Mouse (Mus musculus): Measurements from ENCODE around the gene Elmo1. TPM values are rescaled to one million over a fixed set of nuclear protein-coding genes. Genes with fewer than 3 reads are reported as not detected.
"Not testable (repeated sequence)": the region's sequence is repeated elsewhere in the genome, so short reads cannot be mapped to it uniquely, and the experiment has no call there.

Elmo1 gene
- polyA plus RNA-seq, 1 experiment from 2014 or later, result 21.4 TPM

DNA sequence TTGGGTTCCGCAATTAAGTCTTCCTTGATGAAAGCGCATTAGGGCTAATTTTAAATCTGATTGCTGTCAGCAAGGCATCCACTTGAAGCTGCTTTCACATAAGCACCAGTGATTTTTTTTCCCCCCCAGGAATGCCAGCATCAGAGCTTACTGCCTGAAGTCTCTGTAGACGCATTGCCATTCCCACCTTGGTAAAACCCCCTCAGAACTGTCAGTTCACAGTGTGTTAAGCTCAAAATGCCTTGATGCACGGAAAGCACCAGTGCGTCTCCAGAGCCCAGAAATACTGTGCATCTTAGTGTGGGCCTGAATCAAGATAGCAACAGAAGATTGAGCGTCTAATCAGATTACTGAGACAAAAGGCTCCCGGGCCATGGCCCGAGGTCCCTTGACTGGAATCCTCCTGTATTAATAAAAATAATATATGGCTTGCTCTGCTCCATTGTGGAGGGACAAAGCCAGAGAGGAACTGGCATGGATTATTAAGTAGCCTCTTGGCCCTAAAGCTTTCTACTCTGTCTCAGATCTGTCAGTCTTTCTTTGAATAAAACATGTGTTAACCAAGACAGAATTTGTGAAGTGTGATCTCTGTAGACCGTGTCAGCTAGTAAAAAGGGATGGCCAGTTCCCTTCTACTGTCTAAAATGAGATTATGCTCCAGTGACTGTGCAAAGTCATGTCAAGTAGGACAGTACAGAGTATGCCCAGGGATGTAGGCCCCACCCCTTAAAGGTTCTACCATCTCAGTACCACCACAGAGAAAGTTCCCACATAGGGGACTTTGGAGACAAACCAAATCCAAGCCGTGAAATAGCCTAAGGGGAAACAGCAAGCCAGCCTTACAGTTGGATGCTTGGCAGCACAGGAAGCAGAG, 525.4 kb downstream of the Elmo1 start:
- Histone ChIP-seq H3K36me3 (ENCODE audit: control insufficient read depth, insufficient read depth, low read length) (no peaks in the 10 kb centered on the region), H3K4me2 (ENCODE audit: low read depth, low read length) (no peak overlapping the region), H3K27me3 (replicated peaks; ENCODE audit: control insufficient read depth, insufficient read depth, low read length) (no peaks in the 10 kb centered on the region), H3K4me1 (ENCODE audit: control insufficient read depth, insufficient read depth, low read length) (no peaks in the 10 kb centered on the region), H3K9ac (ENCODE audit: low read depth, low read length) (no peak overlapping the region), H3K4me3 (ENCODE audit: low read depth, low read length) (no peak overlapping the region), H3K9me3 (ENCODE audit: control insufficient read depth, low read length) (no peaks in the 10 kb centered on the region), H3K27ac (replicated peaks; ENCODE audit: low read depth, low read length) (no peak overlapping the region)
- DNase-seq (ENCODE audit: low spot score), result no peak
- WGBS, result 69% methylated on average over 10 of the region's 10 CpGs
- ATAC-seq (ENCODE audit: low read depth), result no peak

- H3K27me3 ChIP-seq (replicated peaks; ENCODE audit: control insufficient read depth, insufficient read depth, low read length), result no peaks in the 10 kb centered on the region
- no peaks in the 10 kb centered on the region for H3K9me3 ChIP-seq (ENCODE audit: control insufficient read depth, low read length)
- 88% methylated on average over 5 of the region's 5 CpGs for WGBS
- no peak overlapping the region for H3K9ac ChIP-seq (ENCODE audit: low read depth, low read length)
- no peak overlapping the region for H3K27ac ChIP-seq (replicated peaks; ENCODE audit: low read depth, low read length)
- ATAC-seq (ENCODE audit: low read depth) (no peak), DNase-seq (ENCODE audit: low spot score) (no peak)
- H3K4me2 ChIP-seq (ENCODE audit: low read depth, low read length), result no peak overlapping the region
- H3K36me3 ChIP-seq (ENCODE audit: control insufficient read depth, insufficient read depth, low read length), result no peaks in the 10 kb centered on the region
- no peaks in the 10 kb centered on the region for H3K4me1 ChIP-seq (ENCODE audit: control insufficient read depth, insufficient read depth, low read length)
- no peak overlapping the region for H3K4me3 ChIP-seq (ENCODE audit: low read depth, low read length)
Measured at GRCm38 (mm10) chr13:20619946-20620345, 529.5 kb downstream of the Elmo1 start.

DNA sequence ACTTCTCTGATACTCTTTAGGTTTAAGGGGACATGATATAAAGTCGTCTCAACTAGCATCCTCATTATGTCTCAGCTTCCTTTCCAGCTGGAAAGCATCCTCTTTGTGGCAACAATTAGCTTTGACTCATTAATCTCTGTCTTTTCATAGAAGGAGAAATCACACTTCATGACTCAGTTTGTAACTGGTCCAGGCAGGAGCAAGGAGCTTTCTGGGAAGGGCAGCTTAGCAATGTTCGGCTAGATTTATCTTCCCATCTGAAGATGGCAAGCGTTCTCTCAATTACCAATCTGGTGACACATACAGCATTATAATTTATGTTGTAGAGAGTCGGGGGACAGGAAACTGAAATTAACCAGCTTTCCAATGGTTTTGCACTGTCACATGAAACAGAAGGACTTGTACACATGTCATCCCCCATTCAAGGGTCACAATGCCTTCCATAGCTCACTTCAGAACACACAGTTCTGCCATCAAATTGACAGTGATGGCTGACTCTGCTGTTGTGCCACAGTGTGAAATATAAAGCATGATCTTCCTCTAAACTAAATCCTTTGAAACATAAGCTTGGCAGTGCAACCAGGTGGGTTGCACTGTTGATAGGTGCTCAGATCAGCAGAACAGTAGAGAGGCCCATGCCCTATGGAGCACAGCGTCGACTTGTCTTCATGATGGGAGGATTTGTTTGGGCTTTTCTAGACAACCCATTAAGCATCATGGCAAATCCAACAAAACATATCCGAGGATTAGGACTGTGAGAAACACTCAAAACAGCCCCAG, 532.9 kb downstream of the Elmo1 start:
- Histone ChIP-seq H3K27ac (replicated peaks; ENCODE audit: low read depth, low read length) (no peak overlapping the region), H3K4me2 (ENCODE audit: low read depth, low read length) (no peak overlapping the region), H3K4me3 (ENCODE audit: low read depth, low read length) (no peak overlapping the region), H3K4me1 (ENCODE audit: control insufficient read depth, insufficient read depth, low read length) (no peaks in the 10 kb centered on the region), H3K9ac (ENCODE audit: low read depth, low read length) (no peak overlapping the region), H3K36me3 (ENCODE audit: control insufficient read depth, insufficient read depth, low read length) (no peaks in the 10 kb centered on the region), H3K9me3 (ENCODE audit: control insufficient read depth, low read length) (peaks cover 5% of the 10 kb centered on the region; the same call in 1 of the 2 replicates), H3K27me3 (replicated peaks; ENCODE audit: control insufficient read depth, insufficient read depth, low read length) (no peaks in the 10 kb centered on the region)
- DNase-seq (ENCODE audit: low spot score) (no peak), ATAC-seq (ENCODE audit: low read depth) (no peak)
- WGBS, result 80% methylated on average over 7 of the region's 7 CpGs

GRCm38 (mm10) chr13:20627796-20628195, 537.4 kb downstream of the Elmo1 start:
- no peak for DNase-seq (ENCODE audit: low spot score)
- H3K27ac ChIP-seq (replicated peaks; ENCODE audit: low read depth, low read length), result no peak overlapping the region
- no peaks in the 10 kb centered on the region for H3K36me3 ChIP-seq (ENCODE audit: control insufficient read depth, insufficient read depth, low read length)
- H3K4me1 ChIP-seq (ENCODE audit: control insufficient read depth, insufficient read depth, low read length), result no peaks in the 10 kb centered on the region
- H3K27me3 ChIP-seq (replicated peaks; ENCODE audit: control insufficient read depth, insufficient read depth, low read length), result no peaks in the 10 kb centered on the region
- peaks cover 5% of the 10 kb centered on the region; the same call in 1 of the 2 replicates for H3K9me3 ChIP-seq (ENCODE audit: control insufficient read depth, low read length)
- H3K4me2 ChIP-seq (ENCODE audit: low read depth, low read length), result no peak overlapping the region
- H3K4me3 ChIP-seq (ENCODE audit: low read depth, low read length), result no peak overlapping the region
- no peak for ATAC-seq (ENCODE audit: low read depth)
- no peak overlapping the region for H3K9ac ChIP-seq (ENCODE audit: low read depth, low read length)
- WGBS, result 85% methylated on average over 6 of the region's 6 CpGs

GRCm38 (mm10) chr13:20632477-20632876, 542.1 kb downstream of the Elmo1 start:
- WGBS, result 79% methylated on average over 5 of the region's 5 CpGs
- Histone ChIP-seq H3K9me3 (ENCODE audit: control insufficient read depth, low read length) (no peaks in the 10 kb centered on the region), H3K4me3 (ENCODE audit: low read depth, low read length) (no peak overlapping the region), H3K9ac (ENCODE audit: low read depth, low read length) (no peak overlapping the region), H3K27me3 (replicated peaks; ENCODE audit: control insufficient read depth, insufficient read depth, low read length) (no peaks in the 10 kb centered on the region), H3K36me3 (ENCODE audit: control insufficient read depth, insufficient read depth, low read length) (no peaks in the 10 kb centered on the region), H3K4me2 (ENCODE audit: low read depth, low read length) (no peak overlapping the region), H3K4me1 (ENCODE audit: control insufficient read depth, insufficient read depth, low read length) (no peaks in the 10 kb centered on the region), H3K27ac (replicated peaks; ENCODE audit: low read depth, low read length) (no peak overlapping the region)
- DNase-seq (ENCODE audit: low spot score) (no peak), ATAC-seq (ENCODE audit: low read depth) (no peak)

GRCm38 (mm10) chr13:20634679-20635078, 544.3 kb downstream of the Elmo1 start:
- peak; percentile 14 for DNase-seq (ENCODE audit: low spot score)
- not testable (repeated sequence) for H3K4me3 ChIP-seq (ENCODE audit: low read depth, low read length); H3K9ac ChIP-seq (ENCODE audit: low read depth, low read length); H3K36me3 ChIP-seq (ENCODE audit: control insufficient read depth, insufficient read depth, low read length); H3K4me2 ChIP-seq (ENCODE audit: low read depth, low read length); H3K27ac ChIP-seq (replicated peaks; ENCODE audit: low read depth, low read length); H3K27me3 ChIP-seq (replicated peaks; ENCODE audit: control insufficient read depth, insufficient read depth, low read length); H3K9me3 ChIP-seq (ENCODE audit: control insufficient read depth, low read length); ATAC-seq (ENCODE audit: low read depth); H3K4me1 ChIP-seq (ENCODE audit: control insufficient read depth, insufficient read depth, low read length)
- WGBS, result 62% methylated on average over 2 of the region's 2 CpGs

- no peaks in the 10 kb centered on the region for H3K27me3 ChIP-seq (replicated peaks; ENCODE audit: control insufficient read depth, insufficient read depth, low read length)
- H3K9ac ChIP-seq (ENCODE audit: low read depth, low read length), result no peak overlapping the region
- H3K36me3 ChIP-seq (ENCODE audit: control insufficient read depth, insufficient read depth, low read length), result no peaks in the 10 kb centered on the region
- WGBS, result 56% methylated on average over 2 of the region's 2 CpGs
- no peaks in the 10 kb centered on the region for H3K9me3 ChIP-seq (ENCODE audit: control insufficient read depth, low read length)
- H3K4me3 ChIP-seq (ENCODE audit: low read depth, low read length), result no peak overlapping the region
- ATAC-seq (ENCODE audit: low read depth), result no peak
- no peaks in the 10 kb centered on the region for H3K4me1 ChIP-seq (ENCODE audit: control insufficient read depth, insufficient read depth, low read length)
- no peak overlapping the region for H3K4me2 ChIP-seq (ENCODE audit: low read depth, low read length)
- no peak overlapping the region for H3K27ac ChIP-seq (replicated peaks; ENCODE audit: low read depth, low read length)
- DNase-seq (ENCODE audit: low spot score), result peak; percentile 6
Measured at GRCm38 (mm10) chr13:20635646-20636045, 545.2 kb downstream of the Elmo1 start.

Measured in embryonic facial prominence, embryonic 14.5 days (tissue).